Comparison of ENCODE assay signal across 18 mouse cellular contexts in genomic region chr14:122405236-122405635, GRCm38 (mm10). TPM values are rescaled to one million over a fixed set of nuclear protein-coding genes. Genes with fewer than 3 reads are reported as not detected.
DNase-seq lines count a peak whose midpoint lies in the region; ATAC-seq and TF ChIP-seq lines count a peak whose summit lies in the region.
"Had no signal": no experiment of that assay in that cellular context is flagged by ENCODE, and none has a peak within 500 bp of the region (broad histone marks: within the 10 kb centered on the region; RNA-seq: fewer than 3 reads in every experiment).

No protein-coding gene starts in this region.

- H3K9me3 ChIP-seq in hindbrain, embryonic 11.5 days (ENCODE audit: control insufficient read depth, low read length), result no peaks in the 10 kb centered on the region
- H3K9me3 ChIP-seq in hindbrain, postnatal 0 days (ENCODE audit: low read length), result no peaks in the 10 kb centered on the region
- no peaks in the 10 kb centered on the region for H3K9me3 ChIP-seq in neural tube, embryonic 12.5 days
- H3K9me3 ChIP-seq in liver, postnatal 0 days (ENCODE audit: low read length), result no peaks in the 10 kb centered on the region
- no peaks in the 10 kb centered on the region for H3K9me3 ChIP-seq in stomach, postnatal 0 days (ENCODE audit: control insufficient read depth, low read length)
- H3K9me3 ChIP-seq: liver, embryonic 15.5 days had no signal

- ATAC-seq in hindbrain, embryonic 11.5 days (ENCODE audit: low FRiP score), result 0 out of 2 replicates have a peak, but pooled peaks have one; percentile 21
- no peak for ATAC-seq in hindbrain, postnatal 0 days
- peak; percentile 27; the same call in 1 of the 2 replicates for ATAC-seq in neural tube, embryonic 12.5 days (ENCODE audit: low FRiP score, low read depth)
- ATAC-seq in liver, postnatal 0 days, result no peak
- ATAC-seq in stomach, postnatal 0 days (ENCODE audit: low FRiP score, low TSS enrichment), result no peak

- peaks cover 7% of the 10 kb centered on the region for H3K4me1 ChIP-seq in hindbrain, embryonic 11.5 days (replicated peaks; ENCODE audit: control insufficient read depth, insufficient read depth, low read length)
- peaks cover 8% of the 10 kb centered on the region; the same call in 1 of the 2 replicates for H3K4me1 ChIP-seq in hindbrain, postnatal 0 days (ENCODE audit: insufficient read depth, low read length)
- peaks cover 39% of the 10 kb centered on the region for H3K4me1 ChIP-seq in neural tube, embryonic 12.5 days
- peaks cover 8% of the 10 kb centered on the region for H3K4me1 ChIP-seq in liver, postnatal 0 days (ENCODE audit: insufficient read depth)
- no peaks in the 10 kb centered on the region; the same call in 1 of the 2 replicates for H3K4me1 ChIP-seq in stomach, postnatal 0 days (replicated peaks; ENCODE audit: control insufficient read depth, insufficient read depth)

- no peak for TF ChIP-seq EP300 in liver, postnatal 0 days (IDR thresholded peaks at IDR 0.05; ENCODE audit: low read depth)
- TF ChIP-seq EP300 in stomach, postnatal 0 days (optimal IDR thresholded peaks at IDR 0.05), result no peak

- TF ChIP-seq CTCF in layer of hippocampus, adult 2 months (conservative IDR thresholded peaks at IDR 0.05), result no peak
- TF ChIP-seq CTCF in hindbrain, postnatal 0 days (IDR thresholded peaks at IDR 0.05; ENCODE audit: low read depth), result no peak
- no peak for TF ChIP-seq CTCF in liver, postnatal 0 days (IDR thresholded peaks at IDR 0.05; ENCODE audit: low read depth)
- TF ChIP-seq CTCF in stomach, postnatal 0 days (IDR thresholded peaks at IDR 0.05; ENCODE audit: low read depth), result no peak

- H3K36me3 ChIP-seq in hindbrain, embryonic 11.5 days (ENCODE audit: control insufficient read depth, insufficient read depth, low read length), result no peaks in the 10 kb centered on the region
- H3K36me3 ChIP-seq in hindbrain, postnatal 0 days (ENCODE audit: insufficient read depth, low read length), result no peaks in the 10 kb centered on the region
- H3K36me3 ChIP-seq in neural tube, embryonic 12.5 days, result no peaks in the 10 kb centered on the region
- H3K36me3 ChIP-seq in liver, postnatal 0 days (replicated peaks; ENCODE audit: insufficient read depth, low read length), result no peaks in the 10 kb centered on the region
- no peaks in the 10 kb centered on the region for H3K36me3 ChIP-seq in stomach, postnatal 0 days (ENCODE audit: control insufficient read depth, insufficient read depth, low read length)
- H3K36me3 ChIP-seq: liver, embryonic 15.5 days had no signal

- H3K4me3 ChIP-seq in layer of hippocampus, adult 2 months, result no peak overlapping the region; the same call in 1 of the 2 replicates
- H3K4me3 ChIP-seq in hindbrain, embryonic 11.5 days (ENCODE audit: low read depth, low read length), result peak overlapping the region; percentile 44; the same call in 1 of the 2 replicates
- peak overlapping the region; percentile 37 for H3K4me3 ChIP-seq in hindbrain, postnatal 0 days (ENCODE audit: low read length)
- H3K4me3 ChIP-seq in neural tube, embryonic 12.5 days, result no peak overlapping the region
- no peak overlapping the region for H3K4me3 ChIP-seq in liver, postnatal 0 days (ENCODE audit: low read depth, low read length)
- no peak overlapping the region for H3K4me3 ChIP-seq in stomach, postnatal 0 days (ENCODE audit: low read depth, low read length)
- H3K4me3 ChIP-seq: left cerebral cortex, adult 2 months; liver, embryonic 15.5 days; megakaryocyte, embryonic 14.5 days had no signal

- no peak for DNase-seq in layer of hippocampus, adult 2 months (ENCODE audit: low spot score in 2 of 2)
- DNase-seq in layer of hippocampus, postnatal 36 days, result no peak
- peak; percentile 49 for DNase-seq in hindbrain, embryonic 11.5 days (ENCODE audit: low spot score)
- DNase-seq in hindbrain, postnatal 0 days (ENCODE audit: low spot score), result peak; percentile 22
- DNase-seq in testis, postnatal 10 days (ENCODE audit: low spot score), result no peak
- no peak for DNase-seq in liver, postnatal 0 days
- DNase-seq in stomach, postnatal 0 days (ENCODE audit: low spot score), result no peak
- DNase-seq: gastrocnemius, postnatal 14 days; lung, postnatal 10 days; thymus, postnatal 4 days had no signal

- peaks cover 31% of the 10 kb centered on the region for H3K27me3 ChIP-seq in hindbrain, embryonic 11.5 days (ENCODE audit: control insufficient read depth, insufficient read depth, low read length)
- 0 out of 2 replicates have a peak, but pooled peaks cover 4% of the 10 kb centered on the region for H3K27me3 ChIP-seq in hindbrain, postnatal 0 days (ENCODE audit: insufficient read depth, low read length)
- H3K27me3 ChIP-seq in neural tube, embryonic 12.5 days (replicated peaks), result peaks cover 67% of the 10 kb centered on the region
- H3K27me3 ChIP-seq in liver, postnatal 0 days (ENCODE audit: insufficient read depth, low read length), result peaks cover 37% of the 10 kb centered on the region
- peaks cover 5% of the 10 kb centered on the region; the same call in 1 of the 2 replicates for H3K27me3 ChIP-seq in stomach, postnatal 0 days (ENCODE audit: control insufficient read depth, insufficient read depth, low read length)

- peak overlapping the region; percentile 70; the same call in 1 of the 2 replicates for H3K27ac ChIP-seq in layer of hippocampus, adult 2 months
- peak overlapping the region; percentile 88 for H3K27ac ChIP-seq in hindbrain, embryonic 11.5 days (ENCODE audit: low read depth, low read length)
- H3K27ac ChIP-seq in hindbrain, postnatal 0 days, result peak overlapping the region; percentile 89
- H3K27ac ChIP-seq in neural tube, embryonic 12.5 days, result no peak overlapping the region
- H3K27ac ChIP-seq in liver, postnatal 0 days (ENCODE audit: low read depth), result no peak overlapping the region
- H3K27ac ChIP-seq in stomach, postnatal 0 days (replicated peaks), result no peak overlapping the region
- H3K27ac ChIP-seq: left cerebral cortex, adult 2 months; liver, embryonic 15.5 days had no signal

- peak overlapping the region; percentile 77 for H3K4me2 ChIP-seq in hindbrain, embryonic 11.5 days (replicated peaks; ENCODE audit: low read depth, low read length)
- H3K4me2 ChIP-seq in hindbrain, postnatal 0 days (ENCODE audit: low read depth, low read length), result peak overlapping the region; percentile 73
- peak overlapping the region; percentile 79 for H3K4me2 ChIP-seq in neural tube, embryonic 12.5 days (replicated peaks)
- H3K4me2 ChIP-seq in liver, postnatal 0 days (ENCODE audit: low read depth, low read length), result no peak overlapping the region
- no peak overlapping the region for H3K4me2 ChIP-seq in stomach, postnatal 0 days (replicated peaks; ENCODE audit: low read depth)

- H3K9ac ChIP-seq in hindbrain, embryonic 11.5 days (ENCODE audit: low read depth, low read length), result peak overlapping the region; percentile 69
- peak overlapping the region; percentile 64 for H3K9ac ChIP-seq in hindbrain, postnatal 0 days (replicated peaks; ENCODE audit: low read length)
- H3K9ac ChIP-seq in neural tube, embryonic 12.5 days, result no peak overlapping the region
- H3K9ac ChIP-seq in liver, postnatal 0 days (replicated peaks), result no peak overlapping the region
- H3K9ac ChIP-seq in stomach, postnatal 0 days (ENCODE audit: low read length), result no peak overlapping the region
- H3K9ac ChIP-seq: liver, embryonic 15.5 days had no signal

- 32% methylated on average over 12 of the region's 12 CpGs for WGBS in hindbrain, embryonic 11.5 days
- 30% methylated on average over 12 of the region's 12 CpGs for WGBS in hindbrain, postnatal 0 days
- 12% methylated on average over 12 of the region's 12 CpGs for WGBS in neural tube, embryonic 12.5 days
- 63% methylated on average over 12 of the region's 12 CpGs for WGBS in liver, postnatal 0 days (ENCODE audit: insufficient replicate concordance)
- 66% methylated on average over 12 of the region's 12 CpGs for WGBS in stomach, postnatal 0 days

RNA-seq across cellular contexts. Expression of gene Gm5089, which starts 45.7 kb away (rescaled TPM):
- total RNA-seq in layer of hippocampus, adult 2 months (2021), result under 1 TPM; 0.17 to 0.36 TPM
- under 1 TPM; 0.27 to 0.68 TPM for total RNA-seq in layer of hippocampus, postnatal 36 days (2021)
- polyA plus RNA-seq in hindbrain, embryonic 11.5 days (2014; fragmentation: Nextera tagmentation; extraction: Ambion mirVana), result 0.99 and 1.6 TPM in 2 replicates
- 1.2 and 3.0 TPM in 2 replicates for total RNA-seq in hindbrain, postnatal 0 days (2014; rRNA removed)
- 0.56 and 0.82 TPM in 2 replicates for polyA plus RNA-seq in hindbrain, postnatal 0 days (2015; fragmentation: Nextera tagmentation; extraction: Ambion mirVana)
- 1.3 TPM in 2 replicates for polyA plus RNA-seq in neural tube, embryonic 12.5 days (2016; fragmentation: Nextera tagmentation; extraction: Ambion mirVana)
- polyA plus RNA-seq in liver, postnatal 0 days (2015; fragmentation: Nextera tagmentation; extraction: Ambion mirVana), result not detected in 2 replicates
- not detected in 2 replicates for polyA plus RNA-seq in stomach, postnatal 0 days (2015; fragmentation: Nextera tagmentation; extraction: Ambion mirVana)
- total RNA-seq: gastrocnemius, postnatal 14 days; heart, adult 8-10 months had no signal
- polyA plus RNA-seq: heart, postnatal 0 days; kidney, embryonic 14.5 days; limb, embryonic 14.5 days; liver, embryonic 15.5 days had no signal

Comparison
In these comparisons a context has a peak if more than half of its experiments do, and no peak if none do; other contexts are left out.
1. ATAC-seq: peak in hindbrain, embryonic 11.5 days (single experiment) and neural tube, embryonic 12.5 days (single experiment); none in hindbrain, postnatal 0 days (single experiment), liver, postnatal 0 days (single experiment) and stomach, postnatal 0 days (single experiment).
2. DNase-seq: peak in hindbrain, embryonic 11.5 days (single experiment) and hindbrain, postnatal 0 days (single experiment); none in layer of hippocampus, adult 2 months (0 of 2), layer of hippocampus, postnatal 36 days (0 of 2), testis, postnatal 10 days (single experiment), liver, postnatal 0 days (single experiment) and stomach, postnatal 0 days (single experiment).
3. H3K27ac ChIP-seq: peak in layer of hippocampus, adult 2 months (single experiment), hindbrain, embryonic 11.5 days (single experiment) and hindbrain, postnatal 0 days (single experiment); none in neural tube, embryonic 12.5 days (single experiment), liver, postnatal 0 days (single experiment) and stomach, postnatal 0 days (single experiment).
4. H3K4me3 ChIP-seq: peak in hindbrain, embryonic 11.5 days (single experiment) and hindbrain, postnatal 0 days (single experiment); none in layer of hippocampus, adult 2 months (single experiment), neural tube, embryonic 12.5 days (single experiment), liver, postnatal 0 days (single experiment) and stomach, postnatal 0 days (single experiment).
5. H3K4me2 ChIP-seq: peak in hindbrain, embryonic 11.5 days (single experiment), hindbrain, postnatal 0 days (single experiment) and neural tube, embryonic 12.5 days (single experiment); none in liver, postnatal 0 days (single experiment) and stomach, postnatal 0 days (single experiment).
6. H3K9ac ChIP-seq: peak in hindbrain, embryonic 11.5 days (single experiment) and hindbrain, postnatal 0 days (single experiment); none in neural tube, embryonic 12.5 days (single experiment), liver, postnatal 0 days (single experiment) and stomach, postnatal 0 days (single experiment).